Mouse (Mus musculus): ENCODE results near the gene Tlr9.

GRCm38 (mm10) chr9:106230051-106230733 lies 7.8 kb downstream of the Tlr9 start:
- TF ChIP-seq EP300 (IDR thresholded peaks at IDR 0.05; ENCODE audit: low read depth) (no peak), CTCF (IDR thresholded peaks at IDR 0.05; ENCODE audit: low read depth) (no peak)

All from heart, postnatal 0 days (tissue).